Mouse (Mus musculus) E14TG2a.4 (cell line): Measurements from ENCODE around the gene Gbgt1.
A peak's percentile ranks its signal among the peaks of the same experiment; 100 is the strongest.
"Not testable (repeated sequence)": the region's sequence is repeated elsewhere in the genome, so short reads cannot be mapped to it uniquely, and the experiment has no call there.

ENCODE experiments used
- H3K27me3 ChIP-seq: 2 replicates; pipeline ENCODE4 v1.6.1; 2014; ENCODE audit warnings: low read length, control low read depth; ENCODE audit not compliant: insufficient read depth
- H3K36me3 ChIP-seq: 2 replicates; pipeline ENCODE4 v1.6.1; 2014; ENCODE audit warnings: low read length, control low read depth; ENCODE audit not compliant: insufficient read depth
- H3K4me1 ChIP-seq: replicated peaks from 2 replicates; pipeline ENCODE4 v1.6.1; 2014; ENCODE audit warnings: low read depth, low read length, control low read depth
- H3K4me3 ChIP-seq: replicated peaks from 2 replicates; pipeline ENCODE4 v1.5.1; 2014; ENCODE audit warnings: mild to moderate bottlenecking, low read length
- H3K9me3 ChIP-seq: 2 replicates; pipeline ENCODE4 v1.6.1; 2014; ENCODE audit warnings: low read length, control low read depth
- CTCF ChIP-seq: conservative IDR thresholded peaks from 2 replicates; pipeline ENCODE4 v1.5.1; 2014; ENCODE audit warnings: low read length
- NANOG ChIP-seq: IDR thresholded peaks from 2 replicates; pipeline ENCODE4 v1.6.1; 2014; ENCODE audit warnings: borderline replicate concordance, low read length, mixed read lengths
- POU5F1 ChIP-seq: IDR thresholded peaks from 2 replicates; pipeline ENCODE4 v1.6.1; 2014; ENCODE audit warnings: low read length, borderline replicate concordance

The Gbgt1 gene

DNA sequence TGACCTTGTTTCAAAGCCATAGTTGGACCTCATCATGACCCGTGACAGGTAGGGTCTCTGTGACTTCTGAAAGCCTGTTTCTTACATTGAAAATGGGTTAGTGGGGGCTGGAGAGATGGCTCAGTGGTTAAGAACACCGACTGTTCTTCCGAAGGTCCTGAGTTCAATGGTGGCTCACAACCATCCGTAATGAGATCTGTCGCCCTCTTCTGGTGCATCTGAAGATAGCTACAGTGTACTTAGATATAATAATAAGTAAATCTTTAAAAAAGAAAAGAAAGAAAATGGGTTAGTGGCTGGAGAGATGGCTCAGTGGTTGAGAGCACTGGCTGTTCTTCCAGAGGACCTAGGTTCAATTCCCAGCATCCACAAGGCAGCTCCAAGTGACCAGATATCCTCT lies 14.9 kb downstream of the Gbgt1 start:
- not testable (repeated sequence) for H3K27me3 ChIP-seq, H3K4me3 ChIP-seq, H3K9me3 ChIP-seq
- H3K4me1 ChIP-seq, result peaks cover 89% of the 10 kb centered on the region
- TF ChIP-seq CTCF, result peak; percentile 34
- H3K36me3 ChIP-seq, result peaks cover 16% of the 10 kb centered on the region

DNA sequence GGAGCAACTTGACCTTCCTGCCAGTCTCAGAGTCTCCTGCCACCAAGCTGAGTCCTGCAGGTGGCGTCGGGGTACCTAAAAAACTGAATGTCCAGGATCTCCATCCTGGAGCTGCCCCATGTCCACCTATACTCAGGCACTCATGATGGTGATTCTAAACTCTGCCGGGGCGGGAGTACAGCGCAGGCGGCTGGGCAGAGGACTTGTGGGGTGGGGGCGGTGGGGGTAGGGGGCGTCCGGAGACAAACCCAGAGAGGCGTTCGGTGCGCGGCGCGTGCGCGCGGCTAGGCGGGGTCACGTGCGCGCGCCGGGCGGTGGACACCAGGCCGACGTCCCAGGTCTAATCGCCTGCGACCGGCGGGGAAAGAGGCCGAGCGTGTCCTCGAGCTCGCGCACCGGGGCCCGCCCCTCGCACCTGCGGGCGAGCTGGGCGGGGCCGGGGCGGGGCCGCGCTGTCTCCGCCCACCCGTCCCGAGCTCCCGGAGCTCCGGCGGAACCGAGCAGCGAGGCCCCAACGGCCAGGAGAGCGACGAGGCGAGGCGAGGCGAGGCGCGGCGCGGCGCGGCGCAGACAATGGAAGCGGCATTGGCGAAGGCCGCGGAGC lies 16.2 kb downstream of the Gbgt1 start, which contains the start of gene Ralgds:
Gene Ralgds (plus strand): TSS at position 328 of the 604 bp plus-strand sequence.
- H3K4me3 ChIP-seq, result peak within 1 kb of the TSS; percentile 84
- 0 out of 2 replicates have a peak, but pooled peaks cover 4% of the 10 kb centered on the region for H3K27me3 ChIP-seq

DNA sequence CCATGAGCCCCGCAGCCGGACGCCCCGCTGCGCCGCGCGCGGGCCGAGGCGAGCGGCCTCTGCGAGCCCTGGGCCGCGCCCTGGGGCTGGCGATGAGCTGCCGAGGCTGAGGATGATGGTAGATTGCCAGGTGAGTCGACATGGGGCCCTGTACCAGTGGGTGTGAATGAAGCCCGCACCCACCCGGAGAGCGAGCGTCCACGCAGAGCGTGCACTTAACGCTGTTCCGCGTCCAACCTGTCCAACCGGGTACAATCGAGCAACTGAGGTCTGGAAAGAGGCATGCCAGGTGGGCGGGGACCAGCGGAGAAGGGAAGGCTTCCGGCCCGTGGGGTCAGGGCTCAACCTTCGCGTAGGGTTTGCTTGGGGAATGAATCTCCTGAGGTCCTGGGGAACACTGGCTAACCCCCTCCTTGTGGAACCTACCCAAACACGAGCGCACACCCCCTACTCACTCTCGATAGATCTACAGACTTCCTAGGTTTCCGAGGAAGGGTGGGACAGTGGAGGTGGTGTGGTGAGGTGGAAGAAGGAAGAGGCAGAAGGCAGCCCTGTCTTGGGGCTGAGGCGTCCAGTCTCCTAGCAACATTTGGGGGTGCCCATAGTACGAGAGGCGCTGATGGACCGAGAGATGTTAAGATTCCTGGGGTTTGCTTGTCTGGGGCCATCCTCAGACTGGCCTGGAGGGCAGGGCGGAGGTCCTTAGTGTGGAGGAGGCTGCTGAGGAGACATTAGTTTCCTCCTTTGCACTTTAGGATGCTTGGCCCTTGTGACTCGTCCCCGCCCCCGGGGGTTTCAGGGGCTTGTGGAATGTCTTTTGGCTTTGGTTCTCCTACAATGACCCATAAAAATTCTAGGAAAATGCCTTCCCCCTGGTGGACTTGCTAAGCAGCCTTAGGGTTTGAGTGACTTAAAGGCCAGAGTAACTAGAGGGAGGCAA lies 17.0 kb downstream of the Gbgt1 start:
- Histone ChIP-seq H3K4me3 (peak overlapping the region; percentile 84), H3K36me3 (peaks cover 23% of the 10 kb centered on the region), H3K4me1 (peaks cover 88% of the 10 kb centered on the region), H3K27me3 (0 out of 2 replicates have a peak, but pooled peaks cover 4% of the 10 kb centered on the region), H3K9me3 (no peaks in the 10 kb centered on the region)
- TF ChIP-seq CTCF (no peak), POU5F1 (no peak)

More for the DNA sequence above, 16.2 kb downstream of the Gbgt1 start, which contains the start of gene Ralgds:
- TF ChIP-seq POU5F1, result no peak
- TF ChIP-seq CTCF, result no peak
- TF ChIP-seq NANOG, result no peak
- peaks cover 23% of the 10 kb centered on the region for H3K36me3 ChIP-seq
- H3K4me1 ChIP-seq, result peaks cover 88% of the 10 kb centered on the region
- H3K9me3 ChIP-seq, result no peaks in the 10 kb centered on the region

DNA sequence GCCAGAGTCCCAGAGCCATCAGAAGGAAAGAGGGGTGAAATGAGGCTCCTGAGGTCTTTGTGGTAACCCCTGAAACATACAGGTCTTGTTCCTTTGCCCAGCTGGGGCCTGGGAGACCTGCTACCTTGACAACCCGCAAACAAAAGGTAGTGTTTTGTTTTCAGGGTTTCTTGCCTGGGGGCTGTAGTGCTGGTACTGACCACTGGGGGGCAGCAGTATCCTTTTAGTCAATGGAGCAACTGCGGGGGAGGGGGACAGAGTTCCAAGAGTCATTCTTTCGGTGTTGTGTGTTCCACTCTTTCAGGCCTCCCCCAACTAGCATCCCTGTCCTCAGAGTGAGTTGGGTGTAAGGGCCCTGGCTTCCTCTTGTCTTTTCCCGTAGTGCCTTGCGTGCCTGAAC lies 17.8 kb downstream of the Gbgt1 start:
- Histone ChIP-seq H3K27me3 (0 out of 2 replicates have a peak, but pooled peaks cover 4% of the 10 kb centered on the region), H3K36me3 (peaks cover 27% of the 10 kb centered on the region), H3K4me3 (peak overlapping the region; percentile 84), H3K4me1 (peaks cover 88% of the 10 kb centered on the region), H3K9me3 (no peaks in the 10 kb centered on the region)
- TF ChIP-seq CTCF, result peak; percentile 99
- TF ChIP-seq POU5F1, result no peak

DNA sequence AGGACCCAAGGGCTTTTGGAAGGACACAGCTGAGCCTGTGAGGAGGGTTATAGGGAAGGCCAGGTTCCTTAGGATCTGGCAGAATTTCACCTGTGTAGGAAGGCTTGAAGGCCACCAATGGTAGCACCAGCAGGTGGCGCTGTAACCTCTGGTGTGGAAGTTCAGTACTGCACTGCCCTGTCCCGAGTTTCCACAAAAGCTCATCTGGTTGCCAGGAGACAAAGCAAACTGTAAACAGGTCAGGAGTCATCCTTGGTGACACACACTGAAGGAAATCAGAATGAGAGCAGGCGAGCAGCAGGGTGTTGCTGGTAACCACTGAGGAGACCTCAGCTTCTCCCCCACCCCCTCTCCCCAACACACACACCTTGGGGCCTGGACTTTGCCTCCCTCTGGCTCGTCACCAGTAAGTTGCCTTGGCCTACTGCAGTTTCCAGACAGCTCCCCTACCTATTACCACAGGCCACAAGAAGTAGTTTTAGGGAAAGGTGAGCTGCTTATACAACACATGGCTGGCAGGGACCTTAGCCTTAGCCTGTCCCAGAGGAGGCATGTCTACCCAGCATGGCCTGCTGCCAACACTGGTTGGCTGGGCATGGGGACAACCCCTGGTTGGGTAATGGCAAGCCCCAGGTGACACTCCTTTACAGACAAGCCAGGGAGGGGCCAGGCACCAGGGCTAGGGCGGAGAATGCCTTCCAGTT lies 20.7 kb downstream of the Gbgt1 start:
- 0 out of 2 replicates have a peak, but pooled peaks cover 4% of the 10 kb centered on the region for H3K27me3 ChIP-seq

DNA sequence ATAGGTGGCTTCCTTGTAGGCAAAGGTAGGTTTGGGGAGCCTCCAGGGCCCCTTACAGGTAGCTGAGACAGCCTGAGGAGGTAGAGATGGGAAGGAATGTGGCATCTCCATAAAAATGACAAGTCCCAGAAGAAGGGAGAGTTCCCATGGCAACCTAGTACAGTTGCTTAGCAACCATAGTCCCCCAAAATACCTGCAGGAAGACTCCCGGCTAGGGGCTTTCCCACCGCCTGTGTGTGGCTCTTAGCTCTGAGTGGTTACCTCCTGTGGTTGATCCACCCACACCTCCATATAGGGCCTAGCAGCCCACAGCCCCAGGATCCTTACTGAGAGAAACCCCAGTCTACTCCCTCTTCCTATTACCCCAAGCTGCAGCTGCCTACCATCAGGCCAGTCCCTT lies 21.5 kb downstream of the Gbgt1 start:
- no peak overlapping the region for H3K4me3 ChIP-seq
- TF ChIP-seq NANOG (peak; percentile 23; the same call in 1 of the 2 replicates), POU5F1 (no peak), CTCF (no peak)
- no peaks in the 10 kb centered on the region for H3K9me3 ChIP-seq
- peaks cover 95% of the 10 kb centered on the region for H3K4me1 ChIP-seq
- H3K36me3 ChIP-seq, result peaks cover 44% of the 10 kb centered on the region
- no peaks in the 10 kb centered on the region for H3K27me3 ChIP-seq

More for the DNA sequence above, 20.7 kb downstream of the Gbgt1 start:
- H3K4me1 ChIP-seq, result peaks cover 90% of the 10 kb centered on the region
- no peak overlapping the region for H3K4me3 ChIP-seq
- TF ChIP-seq POU5F1 (no peak), NANOG (no peak), CTCF (peak; percentile 96)
- H3K36me3 ChIP-seq, result peaks cover 39% of the 10 kb centered on the region
- H3K9me3 ChIP-seq, result no peaks in the 10 kb centered on the region

DNA sequence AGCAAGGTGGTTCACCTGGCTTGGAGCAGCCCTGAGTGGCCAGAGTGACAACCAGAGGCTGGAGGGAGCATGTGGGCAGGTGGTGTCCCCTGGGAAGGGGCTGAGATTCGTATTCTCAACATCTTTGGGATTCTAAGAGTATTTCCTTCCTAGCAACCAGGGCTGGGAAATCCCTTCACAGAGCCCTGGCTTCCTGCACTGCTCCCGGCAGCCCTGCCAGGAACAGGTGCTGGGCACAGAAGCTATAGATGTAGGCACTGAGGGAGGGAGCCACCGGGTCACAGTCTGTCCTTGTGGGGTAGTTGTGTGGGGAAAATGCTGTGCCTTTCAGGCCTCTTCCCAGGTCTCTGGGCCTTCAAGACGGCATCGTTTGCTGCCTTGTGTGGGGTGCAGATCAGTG lies 23.9 kb downstream of the Gbgt1 start:
- Histone ChIP-seq H3K27me3 (no peaks in the 10 kb centered on the region), H3K36me3 (peaks cover 38% of the 10 kb centered on the region), H3K4me1 (peaks cover 98% of the 10 kb centered on the region), H3K9me3 (no peaks in the 10 kb centered on the region), H3K4me3 (0 out of 2 replicates have a peak overlapping the region, but pooled peaks have one; percentile 10)
- TF ChIP-seq NANOG, result no peak
- TF ChIP-seq CTCF, result no peak
- no peak for TF ChIP-seq POU5F1

DNA sequence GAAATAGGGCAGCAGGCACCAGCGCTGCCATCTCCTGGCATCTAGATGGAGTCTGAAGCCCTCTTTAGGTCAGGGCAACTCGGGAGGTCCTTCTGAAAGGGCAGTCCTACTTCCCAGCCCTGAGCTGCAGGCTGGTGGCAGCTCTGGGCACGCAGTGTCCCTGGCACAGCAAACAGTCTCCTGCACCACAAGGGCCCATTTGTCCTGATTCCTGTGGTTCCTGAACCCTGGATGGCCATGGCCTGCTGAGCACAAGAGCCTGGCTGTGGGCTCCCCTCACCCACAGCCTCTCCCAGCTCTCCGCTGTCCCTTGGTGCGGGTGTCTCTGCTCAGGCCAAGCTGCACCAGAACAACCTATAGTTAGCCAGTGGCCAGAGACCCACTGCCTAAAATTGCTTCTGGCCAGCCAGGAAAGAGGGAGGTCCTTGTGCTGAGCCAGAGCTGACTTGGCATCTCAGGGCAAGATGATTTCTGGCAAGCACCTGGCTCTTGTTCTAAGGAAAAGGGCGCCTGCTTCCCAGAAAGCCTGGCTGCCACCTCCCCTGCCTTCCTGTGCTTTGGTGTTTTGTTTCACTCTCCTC lies 25.0 kb downstream of the Gbgt1 start:
- H3K9me3 ChIP-seq, result no peaks in the 10 kb centered on the region
- TF ChIP-seq NANOG (no peak), POU5F1 (no peak), CTCF (no peak)
- peaks cover 28% of the 10 kb centered on the region for H3K36me3 ChIP-seq
- no peaks in the 10 kb centered on the region for H3K27me3 ChIP-seq
- H3K4me3 ChIP-seq, result no peak overlapping the region
- peaks cover 99% of the 10 kb centered on the region for H3K4me1 ChIP-seq
